Mouse (Mus musculus) olfactory bulb, adult 2 months (tissue): ENCODE measurements at regions not wholly inside any gene's neighbourhood (a gene's known extent, or its start where the extent isn't known, plus 50 kb on each side); places are given as distances from the start of the nearest gene placed in this dataset.

ENCODE experiments used
- CTCF ChIP-seq: fragments of 200-500 bp; IDR thresholded peaks from 2 replicates; pipeline ENCODE4 v1.5.1; 2012; ENCODE audit warnings: low read depth, mild to moderate bottlenecking, low read length, moderate library complexity; ENCODE audit not compliant: insufficient read depth
- POLR2A ChIP-seq: fragments of 200-500 bp; IDR thresholded peaks from 2 replicates; pipeline ENCODE4 v1.6.1; 2012; ENCODE audit warnings: mild to moderate bottlenecking, low read depth, low read length, moderate library complexity; ENCODE audit not compliant: insufficient read depth

DNA sequence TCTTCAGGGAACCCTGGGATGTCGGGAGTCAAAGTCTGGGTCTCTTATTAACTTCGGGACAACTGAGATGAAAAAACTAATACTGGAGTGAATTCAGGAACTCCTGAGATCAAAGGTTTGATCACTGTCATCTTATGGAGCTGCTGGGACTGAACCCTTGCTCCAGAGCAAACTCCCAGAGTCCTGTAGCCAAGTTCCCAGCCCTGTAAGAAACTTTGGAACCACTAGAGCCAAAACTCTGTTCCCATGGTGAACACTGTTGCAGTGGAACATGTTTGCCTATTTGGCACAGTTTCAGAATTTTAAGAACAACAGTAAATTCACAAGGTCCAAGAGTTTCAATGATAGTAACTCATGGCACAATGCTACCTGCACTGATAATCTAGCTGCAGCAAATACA lies 172.3 kb upstream of the Nrip1 start:
- no peak for TF ChIP-seq CTCF
- no peak for TF ChIP-seq POLR2A
